Mouse (Mus musculus): ENCODE results near the gene Fbxw4.

DNA sequence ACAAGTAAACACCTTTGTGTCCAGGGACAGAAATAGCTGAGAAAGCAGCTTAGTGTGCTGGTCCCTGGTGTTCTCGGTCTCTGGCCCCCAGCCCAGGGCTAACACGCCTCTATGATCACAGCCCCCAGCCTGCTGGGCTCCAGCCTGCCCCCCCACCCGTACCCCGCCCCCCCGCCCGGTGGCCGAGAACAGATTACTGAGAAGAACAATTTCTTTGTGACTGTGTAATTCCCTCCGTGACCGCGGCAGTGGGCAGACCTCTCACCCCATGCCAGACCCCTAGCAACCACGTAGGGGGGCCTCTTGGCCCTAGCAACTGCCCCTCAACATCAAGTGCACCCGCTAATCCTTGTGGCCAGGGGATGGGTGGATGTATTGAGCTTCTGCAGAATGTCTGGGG, 79.9 kb downstream of the Fbxw4 start:
- TF ChIP-seq POLR2A (IDR thresholded peaks at IDR 0.05; ENCODE audit: low read depth, low read length), result no peak
- no peak for TF ChIP-seq CTCF (conservative IDR thresholded peaks at IDR 0.05; ENCODE audit: insufficient read depth, insufficient read length, low read depth, low read length)

Measured in kidney, adult 2 months (tissue).